Mouse (Mus musculus): ENCODE data around the gene Smurf1. TPM values are rescaled to one million over a fixed set of nuclear protein-coding genes. Genes with fewer than 3 reads are reported as not detected.

The Smurf1 gene
- polyA plus RNA-seq, 1 experiment from 2014 or later, result 32.3 TPM

- no peak overlapping the region for H3K9ac ChIP-seq (ENCODE audit: low read depth, low read length)
- H3K36me3 ChIP-seq (ENCODE audit: control insufficient read depth, insufficient read depth, low read length), result no peaks in the 10 kb centered on the region
- no peak for ATAC-seq
- no peak overlapping the region for H3K4me2 ChIP-seq (ENCODE audit: low read length)
- H3K9me3 ChIP-seq (replicated peaks; ENCODE audit: control insufficient read depth, low read length, poor library complexity, severe bottlenecking), result no peaks in the 10 kb centered on the region
- peaks cover 14% of the 10 kb centered on the region for H3K4me1 ChIP-seq (ENCODE audit: control insufficient read depth, insufficient read depth, low read length)
- WGBS, result 90% methylated on average over 5 of the region's 5 CpGs
- H3K27me3 ChIP-seq (ENCODE audit: control insufficient read depth, insufficient read depth, low read depth, low read length), result no peaks in the 10 kb centered on the region
- no peak overlapping the region for H3K27ac ChIP-seq (ENCODE audit: low read length)
- H3K4me3 ChIP-seq (ENCODE audit: low read depth, low read length), result no peak overlapping the region
These were observed 33.8 kb downstream of the Smurf1 start for GRCm38 (mm10) chr5:144931841-144932240.

GRCm38 (mm10) chr5:144928856-144929713 is 36.6 kb downstream of the Smurf1 start:
- Histone ChIP-seq H3K36me3 (ENCODE audit: control insufficient read depth, insufficient read depth, low read length) (no peaks in the 10 kb centered on the region), H3K4me2 (ENCODE audit: low read length) (no peak overlapping the region), H3K27ac (ENCODE audit: low read length) (no peak overlapping the region), H3K9me3 (replicated peaks; ENCODE audit: control insufficient read depth, low read length, poor library complexity, severe bottlenecking) (no peaks in the 10 kb centered on the region), H3K4me1 (ENCODE audit: control insufficient read depth, insufficient read depth, low read length) (peaks cover 14% of the 10 kb centered on the region), H3K9ac (ENCODE audit: low read depth, low read length) (no peak overlapping the region), H3K4me3 (ENCODE audit: low read depth, low read length) (no peak overlapping the region), H3K27me3 (ENCODE audit: control insufficient read depth, insufficient read depth, low read depth, low read length) (no peaks in the 10 kb centered on the region)
- 62% methylated on average over 11 of the region's 11 CpGs for WGBS
- no peak for ATAC-seq

- 100% methylated on average over 2 of the region's 2 CpGs for WGBS
- Histone ChIP-seq H3K4me2 (ENCODE audit: low read length) (no peak overlapping the region), H3K36me3 (ENCODE audit: control insufficient read depth, insufficient read depth, low read length) (no peaks in the 10 kb centered on the region), H3K9me3 (replicated peaks; ENCODE audit: control insufficient read depth, low read length, poor library complexity, severe bottlenecking) (no peaks in the 10 kb centered on the region), H3K4me3 (ENCODE audit: low read depth, low read length) (no peak overlapping the region), H3K9ac (ENCODE audit: low read depth, low read length) (no peak overlapping the region), H3K4me1 (ENCODE audit: control insufficient read depth, insufficient read depth, low read length) (peaks cover 16% of the 10 kb centered on the region), H3K27ac (ENCODE audit: low read length) (no peak overlapping the region), H3K27me3 (ENCODE audit: control insufficient read depth, insufficient read depth, low read depth, low read length) (no peaks in the 10 kb centered on the region)
- ATAC-seq, result no peak
These were observed 39.4 kb downstream of the Smurf1 start for GRCm38 (mm10) chr5:144926275-144926674.

GRCm38 (mm10) chr5:144923351-144923750 is 42.3 kb downstream of the Smurf1 start:
- Histone ChIP-seq H3K36me3 (ENCODE audit: control insufficient read depth, insufficient read depth, low read length) (no peaks in the 10 kb centered on the region), H3K9ac (ENCODE audit: low read depth, low read length) (no peak overlapping the region), H3K4me1 (ENCODE audit: control insufficient read depth, insufficient read depth, low read length) (peaks cover 18% of the 10 kb centered on the region), H3K27ac (ENCODE audit: low read length) (no peak overlapping the region), H3K4me2 (ENCODE audit: low read length) (no peak overlapping the region), H3K9me3 (replicated peaks; ENCODE audit: control insufficient read depth, low read length, poor library complexity, severe bottlenecking) (no peaks in the 10 kb centered on the region), H3K4me3 (ENCODE audit: low read depth, low read length) (no peak overlapping the region), H3K27me3 (ENCODE audit: control insufficient read depth, insufficient read depth, low read depth, low read length) (no peaks in the 10 kb centered on the region)
- no peak for ATAC-seq
- 49% methylated on average over 6 of the region's 6 CpGs for WGBS

- Histone ChIP-seq H3K27me3 (ENCODE audit: control insufficient read depth, insufficient read depth, low read depth, low read length) (no peaks in the 10 kb centered on the region), H3K27ac (ENCODE audit: low read length) (no peak overlapping the region), H3K4me1 (ENCODE audit: control insufficient read depth, insufficient read depth, low read length) (peaks cover 23% of the 10 kb centered on the region), H3K9ac (ENCODE audit: low read depth, low read length) (no peak overlapping the region), H3K36me3 (ENCODE audit: control insufficient read depth, insufficient read depth, low read length) (no peaks in the 10 kb centered on the region), H3K4me2 (ENCODE audit: low read length) (no peak overlapping the region), H3K4me3 (ENCODE audit: low read depth, low read length) (no peak overlapping the region), H3K9me3 (replicated peaks; ENCODE audit: control insufficient read depth, low read length, poor library complexity, severe bottlenecking) (no peaks in the 10 kb centered on the region)
- WGBS, result 92% methylated on average over 8 of the region's 8 CpGs
- ATAC-seq, result no peak
These were observed 45.9 kb downstream of the Smurf1 start for GRCm38 (mm10) chr5:144919790-144920189.

GRCm38 (mm10) chr5:144919194-144919593 is 46.5 kb downstream of the Smurf1 start:
- Histone ChIP-seq H3K27me3 (ENCODE audit: control insufficient read depth, insufficient read depth, low read depth, low read length) (no peaks in the 10 kb centered on the region), H3K36me3 (ENCODE audit: control insufficient read depth, insufficient read depth, low read length) (no peaks in the 10 kb centered on the region), H3K27ac (ENCODE audit: low read length) (no peak overlapping the region), H3K9me3 (replicated peaks; ENCODE audit: control insufficient read depth, low read length, poor library complexity, severe bottlenecking) (no peaks in the 10 kb centered on the region), H3K4me1 (ENCODE audit: control insufficient read depth, insufficient read depth, low read length) (peaks cover 29% of the 10 kb centered on the region), H3K4me2 (ENCODE audit: low read length) (no peak overlapping the region), H3K4me3 (ENCODE audit: low read depth, low read length) (no peak overlapping the region), H3K9ac (ENCODE audit: low read depth, low read length) (no peak overlapping the region)
- 71% methylated on average over 9 of the region's 9 CpGs for WGBS
- ATAC-seq, result no peak

- Histone ChIP-seq H3K4me3 (ENCODE audit: low read depth, low read length) (no peak overlapping the region), H3K36me3 (ENCODE audit: control insufficient read depth, insufficient read depth, low read length) (no peaks in the 10 kb centered on the region), H3K9ac (ENCODE audit: low read depth, low read length) (no peak overlapping the region), H3K27ac (ENCODE audit: low read length) (no peak overlapping the region), H3K4me1 (ENCODE audit: control insufficient read depth, insufficient read depth, low read length) (peaks cover 29% of the 10 kb centered on the region), H3K9me3 (replicated peaks; ENCODE audit: control insufficient read depth, low read length, poor library complexity, severe bottlenecking) (no peaks in the 10 kb centered on the region), H3K4me2 (ENCODE audit: low read length) (no peak overlapping the region), H3K27me3 (ENCODE audit: control insufficient read depth, insufficient read depth, low read depth, low read length) (no peaks in the 10 kb centered on the region)
- no peak for ATAC-seq
- 76% methylated on average over 8 of the region's 8 CpGs for WGBS
These were observed 47.4 kb downstream of the Smurf1 start for GRCm38 (mm10) chr5:144918204-144918603.

GRCm38 (mm10) chr5:144917172-144917571 is 48.5 kb downstream of the Smurf1 start:
- 95% methylated on average over 6 of the region's 6 CpGs for WGBS
- H3K27me3 ChIP-seq (ENCODE audit: control insufficient read depth, insufficient read depth, low read depth, low read length), result no peaks in the 10 kb centered on the region
- ATAC-seq, result no peak
- H3K9ac ChIP-seq (ENCODE audit: low read depth, low read length), result no peak overlapping the region
- H3K4me1 ChIP-seq (ENCODE audit: control insufficient read depth, insufficient read depth, low read length), result peaks cover 25% of the 10 kb centered on the region
- H3K4me2 ChIP-seq (ENCODE audit: low read length), result no peak overlapping the region
- no peak overlapping the region for H3K27ac ChIP-seq (ENCODE audit: low read length)
- no peaks in the 10 kb centered on the region for H3K9me3 ChIP-seq (replicated peaks; ENCODE audit: control insufficient read depth, low read length, poor library complexity, severe bottlenecking)
- no peak overlapping the region for H3K4me3 ChIP-seq (ENCODE audit: low read depth, low read length)
- no peaks in the 10 kb centered on the region for H3K36me3 ChIP-seq (ENCODE audit: control insufficient read depth, insufficient read depth, low read length)

- Histone ChIP-seq H3K9ac (ENCODE audit: low read depth, low read length) (no peak overlapping the region), H3K4me2 (ENCODE audit: low read length) (no peak overlapping the region), H3K9me3 (replicated peaks; ENCODE audit: control insufficient read depth, low read length, poor library complexity, severe bottlenecking) (no peaks in the 10 kb centered on the region), H3K27ac (ENCODE audit: low read length) (no peak overlapping the region), H3K27me3 (ENCODE audit: control insufficient read depth, insufficient read depth, low read depth, low read length) (no peaks in the 10 kb centered on the region), H3K36me3 (ENCODE audit: control insufficient read depth, insufficient read depth, low read length) (no peaks in the 10 kb centered on the region), H3K4me1 (ENCODE audit: control insufficient read depth, insufficient read depth, low read length) (peaks cover 22% of the 10 kb centered on the region), H3K4me3 (ENCODE audit: low read depth, low read length) (no peak overlapping the region)
- ATAC-seq, result no peak
- WGBS, result 76% methylated on average over 5 of the region's 5 CpGs
These were observed 49.8 kb downstream of the Smurf1 start for GRCm38 (mm10) chr5:144915828-144916227.
